In the genomic region with DNA sequence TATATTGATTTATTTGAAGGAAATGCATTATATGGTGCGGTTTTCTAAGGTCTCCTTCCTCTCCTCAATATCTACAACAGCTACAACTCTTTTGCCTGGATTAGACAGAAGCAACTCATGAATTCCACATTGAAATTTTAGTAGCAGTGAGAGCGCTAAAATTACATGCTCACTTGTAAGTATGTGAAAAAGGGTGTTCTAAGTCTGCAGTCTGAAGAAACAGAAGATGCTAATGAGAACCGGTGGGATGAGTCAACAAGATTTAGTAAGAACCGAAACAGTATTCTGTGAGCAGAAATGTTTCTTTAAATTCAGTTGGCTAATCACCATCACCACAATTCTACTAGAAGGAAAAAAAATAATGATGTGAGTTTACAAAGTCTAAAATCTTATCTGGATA, we compare ENCODE assay signal across 13 mouse cellular contexts. TPM values are rescaled to one million over a fixed set of nuclear protein-coding genes. Genes with fewer than 3 reads are reported as not detected.
"Had no signal": no experiment of that assay in that cellular context is flagged by ENCODE, and none has a peak within 500 bp of the region (broad histone marks: within the 10 kb centered on the region; RNA-seq: fewer than 3 reads in every experiment).

No protein-coding gene starts in this region.

- DNase-seq: lung, adult 18-20 months; lung, embryonic 14.5 days; lung, postnatal 10 days; lung, postnatal 4 days; midbrain, embryonic 14.5 days; right cerebral cortex, postnatal 25 days; right cerebral cortex, postnatal 4 days; spleen, adult 18-20 months; thymus, adult 2 months; thymus, postnatal 25 days; thymus, postnatal 4 days had no signal

RNA-seq across cellular contexts. Expression of a gene that starts 34.9 kb away (rescaled TPM):
- total RNA-seq: megakaryocyte, adult 5-6 weeks; megakaryocyte-erythroid progenitor cell, adult 5-6 weeks had no signal
